8 mouse cellular contexts compared by ENCODE assay signal in the genomic region with DNA sequence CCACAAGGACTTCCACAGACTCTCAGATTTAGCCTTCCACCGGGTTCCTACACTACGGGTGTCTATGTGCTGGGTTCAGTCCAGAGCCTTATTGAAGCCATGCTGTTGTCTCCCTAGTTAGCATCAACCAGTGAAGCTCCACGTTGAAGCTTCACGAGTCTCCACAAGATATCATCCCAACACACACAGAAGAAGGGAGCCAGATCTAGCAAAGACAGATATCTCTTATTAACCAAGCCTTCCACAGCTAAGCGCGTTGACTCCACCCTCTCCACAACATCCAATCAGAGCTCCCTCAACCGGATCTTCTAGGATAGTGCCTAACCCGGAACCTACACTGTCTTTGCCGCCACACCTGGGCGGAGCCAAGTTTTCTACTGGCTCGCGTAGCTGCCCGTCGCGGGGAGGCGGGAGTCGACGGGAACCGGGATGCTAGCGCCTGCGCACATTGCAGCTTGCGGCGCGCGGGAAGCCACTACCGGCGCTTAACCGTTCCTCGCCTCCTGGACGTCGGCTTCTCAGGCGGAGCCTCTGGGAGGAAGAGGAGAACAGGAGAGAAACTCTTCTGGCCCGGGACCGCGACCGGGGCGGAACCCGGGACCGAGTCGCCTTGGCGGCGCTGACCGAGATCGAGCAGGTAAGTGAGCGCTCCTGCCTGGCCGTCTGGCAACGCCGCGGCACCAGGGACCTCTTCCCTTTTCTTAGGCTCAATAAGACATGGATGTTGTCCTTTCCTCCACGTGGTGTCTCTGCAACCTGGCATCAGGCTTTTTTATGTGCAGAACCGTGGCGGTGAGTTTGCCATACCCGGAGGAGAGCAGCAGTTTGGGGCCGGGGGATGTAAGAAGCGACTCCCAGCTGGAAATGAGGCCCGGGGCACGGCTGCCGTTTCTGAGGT. TPM values are rescaled to one million over a fixed set of nuclear protein-coding genes. Genes with fewer than 3 reads are reported as not detected.
A peak's percentile ranks its signal among the peaks of the same experiment; 100 is the strongest.
DNase-seq lines count a peak whose midpoint lies in the region; ATAC-seq and TF ChIP-seq lines count a peak whose summit lies in the region.

A gene (plus strand): TSS at position 403 of the 898 bp plus-strand sequence.

- intact Hi-C loops in gastrocnemius, adult 2 months (cut with DNase I) = no loop called here
- intact Hi-C loops in left cerebral cortex, adult 2 months (cut with DNase I) = no loop called here

- H3K4me1 ChIP-seq in hindbrain, postnatal 0 days (ENCODE audit: insufficient read depth, low read length) = peaks cover 12% of the 10 kb centered on the region; the same call in 1 of the 2 replicates

- ATAC-seq in common myeloid progenitor, adult 5-6 weeks (replicated peaks; ENCODE audit: low read depth, poor library complexity, severe bottlenecking) = peak; percentile 96
- peak; percentile 100 for ATAC-seq in hindbrain, postnatal 0 days
- ATAC-seq in megakaryocyte, adult 5-6 weeks (ENCODE audit: poor library complexity, severe bottlenecking) = peak; percentile 95

- no peak for TF ChIP-seq CTCF in gastrocnemius, adult 2 months (IDR thresholded peaks at IDR 0.05)
- TF ChIP-seq CTCF in hindbrain, postnatal 0 days (IDR thresholded peaks at IDR 0.05; ENCODE audit: low read depth) = no peak
- TF ChIP-seq CTCF in left cerebral cortex, adult 2 months (IDR thresholded peaks at IDR 0.05) = no peak

- no peaks in the 10 kb centered on the region for H3K27me3 ChIP-seq in hindbrain, postnatal 0 days (ENCODE audit: insufficient read depth, low read length)

- peak within 1 kb of the TSS; percentile 85 for H3K4me2 ChIP-seq in hindbrain, postnatal 0 days (ENCODE audit: low read depth, low read length)

- WGBS in hindbrain, postnatal 0 days = 1% methylated on average over 58 of the region's 58 CpGs

- peaks cover 12% of the 10 kb centered on the region for H3K36me3 ChIP-seq in hindbrain, postnatal 0 days (ENCODE audit: insufficient read depth, low read length)

- H3K9ac ChIP-seq in hindbrain, postnatal 0 days (replicated peaks; ENCODE audit: low read length) = peak within 1 kb of the TSS; percentile 56

- peak within 1 kb of the TSS; percentile 77 for H3K4me3 ChIP-seq in gastrocnemius, adult 2 months
- peak within 1 kb of the TSS; percentile 69 for H3K4me3 ChIP-seq in hindbrain, postnatal 0 days (ENCODE audit: low read length)
- peak within 1 kb of the TSS; percentile 97 for H3K4me3 ChIP-seq in left cerebral cortex, adult 2 months

- H3K27ac ChIP-seq in gastrocnemius, adult 2 months = peak within 1 kb of the TSS; percentile 90
- peak within 1 kb of the TSS; percentile 79 for H3K27ac ChIP-seq in hindbrain, postnatal 0 days
- peak within 1 kb of the TSS; percentile 88 for H3K27ac ChIP-seq in left cerebral cortex, adult 2 months

- DNase-seq in ZHBTc4 (ENCODE audit: low read depth, low spot score) = peak; percentile 98
- DNase-seq in gastrocnemius, adult 2 months = peak; percentile 99
- DNase-seq in hindbrain, postnatal 0 days (ENCODE audit: low spot score) = peak; percentile 99
- peak; percentile 99 for DNase-seq in left cerebral cortex, adult 2 months (ENCODE audit: extremely low spot score in 1 of 2, low spot score in 2 of 2)
- DNase-seq in right cerebral cortex, adult 2 months (ENCODE audit: low spot score in 2 of 2) = peak; percentile 99 to 100
- peak; percentile 99 for DNase-seq in urinary bladder, postnatal 14 days (ENCODE audit: low spot score)

- H3K9me3 ChIP-seq in hindbrain, postnatal 0 days (ENCODE audit: low read length) = no peaks in the 10 kb centered on the region

RNA-seq across cellular contexts. Expression of the gene that starts here (rescaled TPM):
- total RNA-seq in common myeloid progenitor, adult 5-6 weeks (2017) = 34.9 and 40.3 TPM in 2 replicates
- total RNA-seq in gastrocnemius, adult 2 months (2021) = 1 to 10 TPM; 6.6 to 7.7 TPM
- total RNA-seq in hindbrain, postnatal 0 days (2014; rRNA removed) = 22.9 and 35.3 TPM in 2 replicates
- 34.0 and 37.8 TPM in 2 replicates for polyA plus RNA-seq in hindbrain, postnatal 0 days (2015; fragmentation: Nextera tagmentation; extraction: Ambion mirVana)
- total RNA-seq in left cerebral cortex, adult 2 months (2021) = 10 to 100 TPM; 11.7 to 12.0 TPM
- total RNA-seq in megakaryocyte, adult 5-6 weeks (2015) = 66.4 and 80.3 TPM in 2 replicates
- 26.9 and 39.4 TPM in 2 replicates for total RNA-seq in megakaryocyte, adult 5-6 weeks (2017)

Comparison
In these comparisons a context has a peak if more than half of its experiments do, and no peak if none do; other contexts are left out.
1. Peak in every context shown above with its lines: DNase-seq, ATAC-seq, H3K4me3 ChIP-seq and H3K27ac ChIP-seq.